Mouse (Mus musculus): ENCODE results near the gene Flrt2.

DNA sequence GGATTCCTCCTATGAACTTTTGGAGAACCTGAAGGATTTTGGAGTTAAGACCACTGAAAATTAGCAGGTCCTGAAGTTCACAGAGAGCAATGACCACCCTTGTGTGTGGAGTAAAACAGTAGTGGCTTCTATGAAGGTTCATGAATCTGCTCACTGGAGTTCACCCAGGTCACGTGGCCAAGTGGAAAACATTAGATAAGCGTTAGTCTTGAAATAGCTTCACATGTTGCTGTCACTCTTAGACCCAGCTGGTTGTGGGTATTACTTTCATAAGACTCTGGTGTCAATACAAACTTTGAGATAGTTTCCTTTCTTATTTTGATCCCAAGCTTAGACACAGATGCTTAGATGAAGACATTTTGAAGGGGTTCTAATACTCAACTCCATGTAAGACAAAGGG is 8.7 kb downstream of the Flrt2 start:
- TF ChIP-seq CTCF (IDR thresholded peaks at IDR 0.05) (no peak), POLR2A (IDR thresholded peaks at IDR 0.05; ENCODE audit: insufficient read depth, low read depth, low read length) (no peak), EP300 (IDR thresholded peaks at IDR 0.05; ENCODE audit: insufficient read depth, low read depth, low read length) (no peak)

Measured in heart, adult 2 months (tissue).